Mouse (Mus musculus): Measurements from ENCODE around the gene Defb7. TPM values are rescaled to one million over a fixed set of nuclear protein-coding genes. Genes with fewer than 3 reads are reported as not detected.

Gene Defb7
- polyA plus RNA-seq (2014; fragmentation: Illumina TruSeq; extraction: RNeasy Lipid Tissue Mini Kit (QIAGEN cat#74804); ENCODE audit: low read depth, low replicate concordance) = not detected

GRCm38 (mm10) chr8:19494797-19495196 lies at the start of gene Defb7:
Gene Defb7, plus strand, starts transcription at chr8:19495097.

Other genes with a start within 250 kb of the Defb7 start
- not detected for gene Defb5, start 247.5 kb upstream of the Defb7 start, polyA plus RNA-seq (2014; fragmentation: Illumina TruSeq; extraction: RNeasy Lipid Tissue Mini Kit (QIAGEN cat#74804); ENCODE audit: low read depth, low replicate concordance)
- gene Defb3, start 201.7 kb upstream of the Defb7 start, polyA plus RNA-seq (2014; fragmentation: Illumina TruSeq; extraction: RNeasy Lipid Tissue Mini Kit (QIAGEN cat#74804); ENCODE audit: low read depth, low replicate concordance) = not detected
- not detected for gene Defb8, start 47.5 kb upstream of the Defb7 start, polyA plus RNA-seq (2014; fragmentation: Illumina TruSeq; extraction: RNeasy Lipid Tissue Mini Kit (QIAGEN cat#74804); ENCODE audit: low read depth, low replicate concordance)
- not detected for gene 4930467E23Rik, start 234.5 kb downstream of the Defb7 start, polyA plus RNA-seq (2014; fragmentation: Illumina TruSeq; extraction: RNeasy Lipid Tissue Mini Kit (QIAGEN cat#74804); ENCODE audit: low read depth, low replicate concordance)

Measured in liver, adult 10 weeks (tissue).